Mouse (Mus musculus) hindbrain, embryonic 11.5 days (tissue): ENCODE measurements at regions not wholly inside any gene's neighbourhood (a gene's known extent, or its start where the extent isn't known, plus 50 kb on each side); places are given as distances from the start of the nearest gene placed in this dataset.

Experiments
- ATAC-seq: fragments of 200-750 bp; cut with Nextera tagmentation; 2 replicates; pipeline ENCODE4 v1.8.0; 2017; ENCODE audit warnings: mild to moderate bottlenecking, moderate TSS enrichment, moderate library complexity; ENCODE audit not compliant: low FRiP score
- DNase-seq: peaks from one replicate; pipeline ENCODE4 v3.0.0-alpha.2; 2015; ENCODE audit warnings: low spot score
- H3K27ac ChIP-seq: fragments of 300-500 bp; sonication (generic); 2 replicates; pipeline ENCODE4 v1.5.1; 2014; ENCODE audit warnings: mild to moderate bottlenecking, low read depth, low read length
- H3K27me3 ChIP-seq: fragments of 300-500 bp; sonication (generic); 2 replicates; pipeline ENCODE4 v1.6.1; 2014; ENCODE audit warnings: mild to moderate bottlenecking, low read length, moderate library complexity, mixed read lengths; ENCODE audit not compliant: control insufficient read depth, insufficient read depth
- H3K36me3 ChIP-seq: fragments of 300-500 bp; sonication (generic); 2 replicates; pipeline ENCODE4 v1.6.1; 2014; ENCODE audit warnings: mild to moderate bottlenecking, low read length, moderate library complexity, mixed read lengths; ENCODE audit not compliant: control insufficient read depth, insufficient read depth
- H3K4me1 ChIP-seq: fragments of 300-500 bp; sonication (generic); replicated peaks from 2 replicates; pipeline ENCODE4 v1.6.1; 2014; ENCODE audit warnings: low read length, mixed read lengths; ENCODE audit not compliant: control insufficient read depth, insufficient read depth
- H3K4me2 ChIP-seq: fragments of 300-500 bp; sonication (generic); replicated peaks from 2 replicates; pipeline ENCODE4 v1.6.1; 2014; ENCODE audit warnings: mild to moderate bottlenecking, low read depth, low read length
- H3K4me3 ChIP-seq: fragments of 300-500 bp; sonication (generic); 2 replicates; pipeline ENCODE4 v1.5.1; 2014; ENCODE audit warnings: low read depth, low read length
- H3K9ac ChIP-seq: fragments of 300-500 bp; sonication (generic); 2 replicates; pipeline ENCODE4 v1.6.1; 2014; ENCODE audit warnings: low read depth, low read length
- H3K9me3 ChIP-seq: fragments of 300-500 bp; sonication (generic); 2 replicates; pipeline ENCODE4 v1.6.1; 2016; ENCODE audit warnings: low read length; ENCODE audit not compliant: control insufficient read depth
- WGBS: fragments of 180-500 bp; shearing (Covaris S2); extraction: QIAGEN DNeasy Blood & Tissue Kit; methylation state at CpG from one replicate; pipeline ENCODE4 v1.1.7; 2014; 5-methylcytosine and 5-hydroxymethylcytosine counted together

- H3K4me3 ChIP-seq: no peak overlapping the region
- no peak overlapping the region for H3K27ac ChIP-seq
- no peak overlapping the region for H3K9ac ChIP-seq
- ATAC-seq (no peak), DNase-seq (no peak)
- H3K4me2 ChIP-seq: no peak overlapping the region
- H3K4me1 ChIP-seq: peaks cover 2% of the 10 kb centered on the region; the same call in 1 of the 2 replicates
- no peaks in the 10 kb centered on the region for H3K36me3 ChIP-seq
- no peaks in the 10 kb centered on the region for H3K27me3 ChIP-seq
- 86% methylated on average over 7 of the region's 7 CpGs for WGBS
- no peaks in the 10 kb centered on the region for H3K9me3 ChIP-seq
Measured at GRCm38 (mm10) chr1:186550265-186550885, 155.4 kb downstream of the Tgfb2 start.

- no peaks in the 10 kb centered on the region; the same call in 1 of the 2 replicates for H3K4me1 ChIP-seq
- ATAC-seq (no peak), DNase-seq (no peak)
- no peak overlapping the region for H3K4me3 ChIP-seq
- H3K9me3 ChIP-seq: no peaks in the 10 kb centered on the region
- H3K27me3 ChIP-seq: no peaks in the 10 kb centered on the region
- WGBS: 91% methylated on average over 12 of the region's 12 CpGs
- H3K9ac ChIP-seq: no peak overlapping the region
- H3K4me2 ChIP-seq: no peak overlapping the region
- no peak overlapping the region for H3K27ac ChIP-seq
- no peaks in the 10 kb centered on the region for H3K36me3 ChIP-seq
Measured at GRCm38 (mm10) chr1:186549207-186549606, 156.6 kb downstream of the Tgfb2 start.

GRCm38 (mm10) chr1:186546386-186547185 is 159.2 kb downstream of the Tgfb2 start:
- Histone ChIP-seq H3K9me3 (no peaks in the 10 kb centered on the region), H3K4me1 (no peaks in the 10 kb centered on the region; the same call in 1 of the 2 replicates), H3K4me2 (no peak overlapping the region), H3K4me3 (no peak overlapping the region), H3K27me3 (no peaks in the 10 kb centered on the region), H3K36me3 (no peaks in the 10 kb centered on the region), H3K27ac (no peak overlapping the region), H3K9ac (no peak overlapping the region)
- WGBS: 68% methylated on average over 22 of the region's 22 CpGs
- DNase-seq (peak; percentile 9), ATAC-seq (no peak)

- ATAC-seq: no peak
- no peak for DNase-seq
- H3K36me3 ChIP-seq: no peaks in the 10 kb centered on the region
- H3K4me2 ChIP-seq: no peak overlapping the region
- H3K27me3 ChIP-seq: no peaks in the 10 kb centered on the region
- WGBS: 94% methylated on average over 2 of the region's 2 CpGs
- no peaks in the 10 kb centered on the region for H3K4me1 ChIP-seq
- H3K4me3 ChIP-seq: no peak overlapping the region
- H3K9me3 ChIP-seq: no peaks in the 10 kb centered on the region
- no peak overlapping the region for H3K9ac ChIP-seq
- H3K27ac ChIP-seq: no peak overlapping the region
Measured at GRCm38 (mm10) chr1:186540070-186540469, 165.7 kb downstream of the Tgfb2 start.

GRCm38 (mm10) chr1:186538233-186538632 is 167.6 kb downstream of the Tgfb2 start:
- Histone ChIP-seq H3K9me3 (no peaks in the 10 kb centered on the region), H3K4me3 (no peak overlapping the region), H3K27ac (no peak overlapping the region), H3K4me2 (no peak overlapping the region), H3K36me3 (no peaks in the 10 kb centered on the region), H3K27me3 (no peaks in the 10 kb centered on the region), H3K4me1 (no peaks in the 10 kb centered on the region), H3K9ac (no peak overlapping the region)
- 81% methylated on average over 3 of the region's 3 CpGs for WGBS
- no peak for ATAC-seq
- no peak for DNase-seq

- no peaks in the 10 kb centered on the region for H3K36me3 ChIP-seq
- DNase-seq: no peak
- H3K4me3 ChIP-seq: no peak overlapping the region
- no peaks in the 10 kb centered on the region for H3K4me1 ChIP-seq
- no peak for ATAC-seq
- H3K27me3 ChIP-seq: no peaks in the 10 kb centered on the region
- H3K9me3 ChIP-seq: no peaks in the 10 kb centered on the region
- no peak overlapping the region for H3K9ac ChIP-seq
- 90% methylated on average over 6 of the region's 6 CpGs for WGBS
- H3K27ac ChIP-seq: no peak overlapping the region
- H3K4me2 ChIP-seq: no peak overlapping the region
Measured at GRCm38 (mm10) chr1:186515976-186516375, 189.8 kb downstream of the Tgfb2 start.

GRCm38 (mm10) chr1:186515071-186515470 is 190.7 kb downstream of the Tgfb2 start:
- Histone ChIP-seq H3K4me3 (no peak overlapping the region), H3K27ac (no peak overlapping the region), H3K4me1 (no peaks in the 10 kb centered on the region), H3K9ac (no peak overlapping the region), H3K27me3 (no peaks in the 10 kb centered on the region), H3K4me2 (no peak overlapping the region), H3K36me3 (no peaks in the 10 kb centered on the region), H3K9me3 (no peaks in the 10 kb centered on the region)
- 82% methylated on average over 2 of the region's 2 CpGs for WGBS
- DNase-seq: no peak
- ATAC-seq: no peak

- DNase-seq (no peak), ATAC-seq (no peak)
- no peak overlapping the region for H3K4me3 ChIP-seq
- no peak overlapping the region for H3K27ac ChIP-seq
- H3K9me3 ChIP-seq: no peaks in the 10 kb centered on the region
- H3K4me1 ChIP-seq: no peaks in the 10 kb centered on the region
- H3K4me2 ChIP-seq: no peak overlapping the region
- H3K36me3 ChIP-seq: no peaks in the 10 kb centered on the region
- WGBS: 55% methylated on average over 5 of the region's 5 CpGs
- no peaks in the 10 kb centered on the region for H3K27me3 ChIP-seq
- H3K9ac ChIP-seq: no peak overlapping the region
Measured at GRCm38 (mm10) chr1:186513861-186514260, 191.9 kb downstream of the Tgfb2 start.

- 37% methylated on average over 2 of the region's 2 CpGs for WGBS
- H3K4me2 ChIP-seq: no peak overlapping the region
- no peak overlapping the region for H3K27ac ChIP-seq
- H3K4me3 ChIP-seq: no peak overlapping the region
- no peaks in the 10 kb centered on the region for H3K4me1 ChIP-seq
- DNase-seq (no peak), ATAC-seq (no peak)
- no peaks in the 10 kb centered on the region for H3K27me3 ChIP-seq
- H3K9ac ChIP-seq: no peak overlapping the region
- H3K9me3 ChIP-seq: no peaks in the 10 kb centered on the region
- no peaks in the 10 kb centered on the region for H3K36me3 ChIP-seq
Measured at GRCm38 (mm10) chr1:186510531-186510930, 195.3 kb downstream of the Tgfb2 start.
